Mouse (Mus musculus) heart, adult 2 months (tissue): ENCODE data around the gene Col26a1. TPM values are rescaled to one million over a fixed set of nuclear protein-coding genes. Genes with fewer than 3 reads are reported as not detected.

Experiments
- DNase-seq, 2 experiments: peaks; one replicate each; pipeline ENCODE4 v3.0.0; 2021
- H3K27ac ChIP-seq: fragments of 200-600 bp; 2 replicates; pipeline ENCODE4 v1.8.1; 2022
- H3K27me3 ChIP-seq: fragments of 200-500 bp; 2 replicates; pipeline ENCODE4 v1.6.1; 2012; ENCODE audit warnings: mild to moderate bottlenecking, low read length, inconsistent platforms, mixed read lengths; ENCODE audit not compliant: control insufficient read depth, insufficient read depth
- H3K36me3 ChIP-seq: fragments of 200-500 bp; 2 replicates; pipeline ENCODE4 v1.6.1; 2012; ENCODE audit warnings: low read length, inconsistent platforms; ENCODE audit not compliant: control insufficient read depth, insufficient read depth
- H3K4me1 ChIP-seq: fragments of 200-500 bp; 2 replicates; pipeline ENCODE4 v1.6.1; 2011; ENCODE audit warnings: low read length; ENCODE audit not compliant: control insufficient read depth, insufficient read depth
- H3K4me3 ChIP-seq: fragments of 200-600 bp; 2 replicates; pipeline ENCODE4 v1.8.1; 2022
- H3K79me2 ChIP-seq: fragments of 200-500 bp; replicated peaks from 2 replicates; pipeline ENCODE4 v1.6.1; 2012; ENCODE audit warnings: mild to moderate bottlenecking, inconsistent platforms, low read length, moderate library complexity, mixed read lengths; ENCODE audit not compliant: control insufficient read depth, insufficient read depth
- H3K9ac ChIP-seq: fragments of 200-500 bp; 2 replicates; pipeline ENCODE4 v1.6.1; 2012; ENCODE audit warnings: low read depth, mild to moderate bottlenecking, control low read depth, inconsistent platforms, low read length, mixed read lengths
- CTCF ChIP-seq: fragments of 200-600 bp; IDR thresholded peaks from 2 replicates; pipeline ENCODE4 v1.8.1; 2022; ENCODE audit warnings: antibody characterized with exemption, mild to moderate bottlenecking, moderate library complexity
- EP300 ChIP-seq: fragments of 200-500 bp; IDR thresholded peaks from 2 replicates; pipeline ENCODE4 v1.6.1; 2011; ENCODE audit warnings: low read depth, low read length, control low read depth; ENCODE audit not compliant: insufficient read depth
- POLR2A ChIP-seq: fragments of 200-500 bp; IDR thresholded peaks from 2 replicates; pipeline ENCODE4 v1.6.1; 2011; ENCODE audit warnings: mild to moderate bottlenecking, low read depth, low read length, control low read depth; ENCODE audit not compliant: insufficient read depth
- WGBS: fragments of 180-500 bp; shearing (Covaris S2); methylation state at CpG from one replicate; pipeline ENCODE4 v1.1.7; 2018; 5-methylcytosine and 5-hydroxymethylcytosine counted together
- intact Hi-C: fragments of 180-260 bp; cut with DNase I; formaldehyde crosslinking; loops from one replicate; pipeline ENCODE4 v1.15.1; 2025
- polyA plus RNA-seq: library from polyadenylated mRNA; depleted of rRNA; stranded (reverse); fragments of >200 nt; gene quantifications from 2 replicates; pipeline ENCODE4 v1.2.3, GENCODE M21; 2012
- total RNA-seq, 2 experiments: library from RNA; stranded (reverse); gene quantifications; 2 replicates each; pipeline ENCODE4 v1.2.3; 2021

Gene Col26a1
- total and polyA plus RNA-seq, 3 experiments, result 0.26 to 1.3 (median 0.32) TPM

GRCm38 (mm10) chr5:136869451-136870114 is 13.4 kb downstream of the Col26a1 start:
- no peaks in the 10 kb centered on the region for H3K36me3 ChIP-seq
- no peaks in the 10 kb centered on the region for H3K79me2 ChIP-seq
- WGBS, result 49% methylated on average over 10 of the region's 10 CpGs
- DNase-seq, result no peak
- H3K4me3 ChIP-seq, result no peak overlapping the region
- intact Hi-C loops, result no loop called here
- no peak for TF ChIP-seq CTCF
- TF ChIP-seq EP300, result no peak
- no peak for TF ChIP-seq POLR2A
- no peaks in the 10 kb centered on the region for H3K4me1 ChIP-seq
- no peak overlapping the region for H3K9ac ChIP-seq
- H3K27ac ChIP-seq, result no peak overlapping the region
- no peaks in the 10 kb centered on the region for H3K27me3 ChIP-seq

GRCm38 (mm10) chr5:136867706-136868105 is 15.3 kb downstream of the Col26a1 start:
- Histone ChIP-seq H3K27me3 (no peaks in the 10 kb centered on the region), H3K4me1 (peaks cover 2% of the 10 kb centered on the region; the same call in 1 of the 2 replicates), H3K4me3 (no peak overlapping the region), H3K79me2 (no peaks in the 10 kb centered on the region), H3K36me3 (no peaks in the 10 kb centered on the region), H3K27ac (no peak overlapping the region), H3K9ac (no peak overlapping the region)
- intact Hi-C loops, result no loop called here
- WGBS, result 78% methylated on average over 5 of the region's 5 CpGs
- no peak for DNase-seq
- TF ChIP-seq EP300 (no peak), POLR2A (no peak), CTCF (no peak)

DNA sequence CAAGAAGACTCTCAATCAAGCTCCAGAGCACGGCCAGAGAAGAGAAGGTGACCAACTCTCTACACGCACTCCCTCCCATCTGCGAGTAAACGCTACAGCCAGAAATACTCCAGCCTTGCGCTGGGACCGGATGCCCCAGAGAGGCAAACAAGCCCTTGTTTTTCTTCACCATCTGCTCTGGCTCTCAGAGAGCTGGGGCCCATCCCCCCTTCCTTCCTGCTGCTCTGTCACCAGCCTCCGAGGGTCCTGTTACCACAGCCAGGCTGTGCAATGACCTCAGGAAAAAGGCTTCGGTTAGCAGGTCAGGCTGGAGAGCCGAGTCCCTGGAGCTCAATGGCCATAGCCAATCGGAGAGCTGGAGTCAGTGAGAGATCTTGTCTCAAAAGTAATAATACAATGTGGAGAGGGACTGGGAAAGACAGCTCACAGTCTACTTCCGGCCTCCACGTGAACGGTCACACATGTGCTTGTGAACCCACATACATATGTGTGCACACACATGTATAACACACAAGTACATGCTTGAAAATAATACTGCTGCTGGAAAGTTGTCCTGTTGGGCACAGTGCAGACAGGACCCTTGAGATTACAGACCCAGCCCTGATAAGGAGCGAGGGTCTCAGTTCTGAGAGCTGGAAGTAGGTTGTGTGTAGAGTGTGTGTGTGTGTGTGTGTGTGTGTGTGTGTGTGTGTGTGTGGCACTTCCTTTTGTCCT is 18.9 kb downstream of the Col26a1 start:
- Histone ChIP-seq H3K9ac (no peak overlapping the region), H3K4me3 (no peak overlapping the region), H3K27ac (peak overlapping the region; percentile 47), H3K4me1 (peaks cover 2% of the 10 kb centered on the region; the same call in 1 of the 2 replicates), H3K27me3 (no peaks in the 10 kb centered on the region), H3K79me2 (no peaks in the 10 kb centered on the region), H3K36me3 (no peaks in the 10 kb centered on the region)
- intact Hi-C loops, result no loop called here
- TF ChIP-seq CTCF (no peak), EP300 (no peak), POLR2A (no peak)
- DNase-seq, result peak; percentile 57 to 71
- WGBS, result 12% methylated on average over 14 of the region's 14 CpGs

GRCm38 (mm10) chr5:136863276-136863675 is 19.7 kb downstream of the Col26a1 start:
- H3K4me1 ChIP-seq, result peaks cover 2% of the 10 kb centered on the region; the same call in 1 of the 2 replicates
- no peak for DNase-seq
- H3K79me2 ChIP-seq, result no peaks in the 10 kb centered on the region
- H3K4me3 ChIP-seq, result no peak overlapping the region
- H3K36me3 ChIP-seq, result no peaks in the 10 kb centered on the region
- 78% methylated on average over 9 of the region's 9 CpGs for WGBS
- no peak overlapping the region for H3K9ac ChIP-seq
- no peaks in the 10 kb centered on the region for H3K27me3 ChIP-seq
- TF ChIP-seq CTCF (no peak), EP300 (no peak), POLR2A (no peak)
- intact Hi-C loops, result no loop called here
- peak overlapping the region; percentile 47; the same call in 1 of the 2 replicates for H3K27ac ChIP-seq

DNA sequence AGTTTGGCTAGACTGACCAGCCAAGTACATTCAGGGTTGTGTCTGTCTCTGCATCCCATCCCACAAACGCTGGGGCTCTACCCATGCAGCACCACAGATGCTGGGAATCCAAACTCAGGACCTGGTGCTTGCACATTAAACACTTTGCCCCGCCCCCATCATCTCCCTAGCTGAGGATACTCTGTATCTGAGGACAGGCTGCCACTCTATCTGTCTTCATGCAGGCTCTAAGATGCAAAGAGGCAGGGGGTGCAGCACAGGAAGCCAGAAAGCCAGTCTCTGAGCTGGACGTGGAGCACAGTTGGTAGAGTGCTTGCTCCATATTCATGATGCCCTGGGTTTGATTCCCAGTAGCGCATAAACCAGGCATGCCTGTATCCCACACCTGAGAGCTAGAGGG is 20.2 kb downstream of the Col26a1 start:
- TF ChIP-seq POLR2A (no peak), CTCF (no peak), EP300 (no peak)
- no peaks in the 10 kb centered on the region for H3K27me3 ChIP-seq
- intact Hi-C loops, result no loop called here
- no peak overlapping the region for H3K27ac ChIP-seq
- no peak overlapping the region for H3K9ac ChIP-seq
- no peaks in the 10 kb centered on the region for H3K36me3 ChIP-seq
- no peak overlapping the region for H3K4me3 ChIP-seq
- no peak for DNase-seq
- H3K79me2 ChIP-seq, result no peaks in the 10 kb centered on the region
- 74% methylated on average over 4 of the region's 4 CpGs for WGBS
- H3K4me1 ChIP-seq, result peaks cover 2% of the 10 kb centered on the region; the same call in 1 of the 2 replicates

- DNase-seq, result no peak
- Histone ChIP-seq H3K4me1 (peaks cover 2% of the 10 kb centered on the region; the same call in 1 of the 2 replicates), H3K9ac (no peak overlapping the region), H3K27ac (no peak overlapping the region), H3K4me3 (no peak overlapping the region), H3K36me3 (no peaks in the 10 kb centered on the region), H3K79me2 (no peaks in the 10 kb centered on the region), H3K27me3 (no peaks in the 10 kb centered on the region)
- WGBS, result 33% methylated on average over 20 of the region's 20 CpGs
- TF ChIP-seq POLR2A, result no peak
- TF ChIP-seq EP300, result no peak
- no peak for TF ChIP-seq CTCF
- intact Hi-C loops, result no loop called here
These were observed 21.6 kb downstream of the Col26a1 start for GRCm38 (mm10) chr5:136861191-136861940.
